Mouse (Mus musculus) stomach, embryonic 16.5 days (tissue): ENCODE data around the gene Meaf6. TPM values are rescaled to one million over a fixed set of nuclear protein-coding genes. Genes with fewer than 3 reads are reported as not detected.
A peak's percentile ranks its signal among the peaks of the same experiment; 100 is the strongest.

ENCODE experiments used
- ATAC-seq: fragments of 200-750 bp; cut with Nextera tagmentation; 2 replicates; pipeline ENCODE4 v1.8.0; 2017; ENCODE audit warnings: moderate number of reproducible peaks, moderate TSS enrichment; ENCODE audit not compliant: insufficient read depth, low FRiP score
- H3K27ac ChIP-seq: fragments of 300-500 bp; sonication (generic); 2 replicates; pipeline ENCODE4 v1.5.1; 2014; ENCODE audit warnings: low read length
- H3K27me3 ChIP-seq: fragments of 300-500 bp; sonication (generic); 2 replicates; pipeline ENCODE4 v1.6.1; 2014; ENCODE audit warnings: low read length, control low read depth, mixed read lengths; ENCODE audit not compliant: control insufficient read depth, insufficient read depth
- H3K36me3 ChIP-seq: fragments of 300-500 bp; sonication (generic); 2 replicates; pipeline ENCODE4 v1.6.1; 2014; ENCODE audit warnings: low read length; ENCODE audit not compliant: control insufficient read depth, insufficient read depth
- H3K4me1 ChIP-seq: fragments of 300-500 bp; sonication (generic); 2 replicates; pipeline ENCODE4 v1.6.1; 2014; ENCODE audit warnings: low read length, control low read depth, mixed read lengths; ENCODE audit not compliant: control insufficient read depth, insufficient read depth
- H3K4me2 ChIP-seq: fragments of 300-500 bp; sonication (generic); 2 replicates; pipeline ENCODE4 v1.6.1; 2014; ENCODE audit warnings: low read depth, low read length, mixed read lengths
- H3K4me3 ChIP-seq: fragments of 300-500 bp; sonication (generic); replicated peaks from 2 replicates; pipeline ENCODE4 v1.5.1; 2014; ENCODE audit warnings: mild to moderate bottlenecking, low read length
- H3K9ac ChIP-seq: fragments of 300-500 bp; sonication (generic); 2 replicates; pipeline ENCODE4 v1.6.1; 2014; ENCODE audit warnings: low read length
- H3K9me3 ChIP-seq: fragments of 300-500 bp; sonication (generic); replicated peaks from 2 replicates; pipeline ENCODE4 v1.6.1; 2016; ENCODE audit warnings: low read length, control low read depth; ENCODE audit not compliant: control insufficient read depth
- WGBS: fragments of 180-500 bp; shearing (Covaris S2); extraction: QIAGEN DNeasy Blood & Tissue Kit; methylation state at CpG from one replicate; pipeline ENCODE4 v1.1.7; 2014; 5-methylcytosine and 5-hydroxymethylcytosine counted together
- polyA plus RNA-seq: library from polyadenylated mRNA; unstranded; fragments of >200 nt; fragmentation: Nextera tagmentation; extraction: Ambion mirVana; gene quantifications from 2 replicates; pipeline ENCODE4 v1.2.1, GENCODE M21; 2015

The Meaf6 gene
- polyA plus RNA-seq, 1 experiment from 2014 or later: 45.0 TPM

DNA sequence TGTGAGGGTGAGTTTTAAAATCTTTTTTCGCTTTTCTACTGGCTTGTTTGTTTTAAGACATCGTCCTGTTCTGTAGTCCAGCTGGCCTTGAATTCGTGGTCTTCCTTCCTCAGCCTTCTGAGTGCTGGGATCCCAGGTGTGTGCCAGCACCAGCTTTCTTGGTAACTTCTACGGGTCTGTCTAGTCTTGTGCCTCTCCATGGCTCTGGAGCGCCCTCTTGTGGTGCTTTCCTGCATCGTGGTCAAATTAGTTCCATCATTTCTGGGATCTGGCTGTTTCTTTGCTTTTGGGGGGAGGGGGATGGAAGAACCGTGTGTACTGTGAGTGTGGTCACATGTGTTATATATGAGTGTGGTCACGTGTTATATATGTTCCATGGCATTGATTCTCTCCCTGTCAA, 14.5 kb downstream of the Meaf6 start:
- peak; percentile 58; the same call in 1 of the 2 replicates for ATAC-seq
- Histone ChIP-seq H3K27me3 (no peaks in the 10 kb centered on the region), H3K9ac (no peak overlapping the region), H3K4me3 (no peak overlapping the region), H3K27ac (no peak overlapping the region), H3K9me3 (no peaks in the 10 kb centered on the region), H3K4me1 (no peaks in the 10 kb centered on the region), H3K4me2 (no peak overlapping the region), H3K36me3 (no peaks in the 10 kb centered on the region)
- WGBS: 5% methylated on average over 8 of the region's 8 CpGs

DNA sequence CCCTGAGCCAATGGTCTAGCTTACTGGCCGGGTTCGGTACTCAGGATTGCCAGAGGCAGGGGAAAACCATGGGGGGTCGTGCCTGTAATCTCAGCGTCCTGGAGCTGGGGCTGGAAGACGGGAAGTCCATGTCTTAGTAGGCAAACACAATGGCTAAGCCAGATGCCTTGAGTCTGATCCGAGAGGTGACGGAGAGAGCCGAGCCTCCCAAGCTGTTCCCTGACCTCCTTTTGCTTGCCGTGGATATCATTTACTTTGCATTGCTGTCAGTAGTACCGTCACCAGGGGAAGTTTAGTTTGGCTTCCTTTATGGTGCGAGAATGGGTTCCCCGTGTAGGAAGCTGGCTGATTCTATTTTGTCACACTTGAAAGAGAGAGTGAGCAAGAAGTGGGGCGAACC, 16.4 kb downstream of the Meaf6 start:
- no peak overlapping the region for H3K9ac ChIP-seq
- H3K9me3 ChIP-seq: no peaks in the 10 kb centered on the region
- no peaks in the 10 kb centered on the region for H3K27me3 ChIP-seq
- no peak overlapping the region for H3K4me3 ChIP-seq
- no peaks in the 10 kb centered on the region for H3K4me1 ChIP-seq
- WGBS: 77% methylated on average over 13 of the region's 13 CpGs
- H3K4me2 ChIP-seq: no peak overlapping the region
- H3K27ac ChIP-seq: no peak overlapping the region
- H3K36me3 ChIP-seq: 0 out of 2 replicates have a peak, but pooled peaks cover 4% of the 10 kb centered on the region
- no peak for ATAC-seq

DNA sequence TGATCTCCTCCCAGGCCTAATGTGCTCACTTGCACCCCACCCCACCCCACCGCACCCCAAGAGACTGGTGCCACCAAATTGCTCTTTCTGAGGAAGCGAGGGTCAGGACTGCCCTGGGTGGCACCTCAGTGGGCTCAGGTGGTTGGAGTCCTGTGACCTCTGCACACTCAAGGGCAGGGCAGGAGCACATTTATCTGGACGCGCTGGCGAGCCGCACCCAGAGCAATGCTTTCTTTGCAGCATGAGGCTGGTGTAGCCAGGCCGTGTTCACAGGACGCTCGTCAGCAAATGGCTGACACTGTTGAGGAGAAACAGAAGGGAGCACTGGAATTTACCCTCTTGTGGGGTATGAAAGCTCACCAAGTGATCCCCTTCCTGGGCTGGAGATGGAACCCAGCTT, 20.4 kb downstream of the Meaf6 start:
- H3K4me3 ChIP-seq: no peak overlapping the region
- no peak overlapping the region for H3K9ac ChIP-seq
- 0 out of 2 replicates have a peak, but pooled peaks cover 4% of the 10 kb centered on the region for H3K36me3 ChIP-seq
- H3K27me3 ChIP-seq: no peaks in the 10 kb centered on the region
- ATAC-seq: no peak
- H3K27ac ChIP-seq: no peak overlapping the region
- H3K4me2 ChIP-seq: no peak overlapping the region
- WGBS: 82% methylated on average over 9 of the region's 9 CpGs
- H3K9me3 ChIP-seq: no peaks in the 10 kb centered on the region
- no peaks in the 10 kb centered on the region for H3K4me1 ChIP-seq

DNA sequence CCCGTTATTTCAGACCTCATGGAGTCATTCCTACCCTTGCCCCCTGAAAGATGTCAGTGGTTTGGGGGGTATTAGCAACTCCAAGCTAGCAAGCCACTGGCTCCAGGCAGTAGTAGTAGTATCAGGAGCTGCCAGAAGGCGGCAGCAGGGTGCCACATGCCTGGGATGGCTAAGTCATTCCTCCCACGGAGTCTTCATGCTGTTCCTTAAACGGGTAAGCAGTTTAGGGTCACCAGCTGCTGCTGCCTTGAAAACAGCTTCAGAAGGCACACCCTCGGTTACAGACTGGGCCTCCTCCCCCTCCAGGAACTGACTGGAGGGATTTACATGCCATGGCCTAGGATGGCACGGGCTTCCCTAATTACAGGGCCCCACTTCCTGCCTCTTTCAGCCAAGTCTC, 29.7 kb downstream of the Meaf6 start:
- Histone ChIP-seq H3K27me3 (no peaks in the 10 kb centered on the region), H3K27ac (peak overlapping the region; percentile 58; the same call in 1 of the 2 replicates), H3K36me3 (no peaks in the 10 kb centered on the region; the same call in 1 of the 2 replicates), H3K4me2 (no peak overlapping the region), H3K4me3 (no peak overlapping the region), H3K9ac (peak overlapping the region; percentile 43), H3K4me1 (peaks cover 29% of the 10 kb centered on the region), H3K9me3 (no peaks in the 10 kb centered on the region)
- WGBS: 8% methylated on average over 6 of the region's 6 CpGs
- ATAC-seq: peak; percentile 46; the same call in 1 of the 2 replicates

DNA sequence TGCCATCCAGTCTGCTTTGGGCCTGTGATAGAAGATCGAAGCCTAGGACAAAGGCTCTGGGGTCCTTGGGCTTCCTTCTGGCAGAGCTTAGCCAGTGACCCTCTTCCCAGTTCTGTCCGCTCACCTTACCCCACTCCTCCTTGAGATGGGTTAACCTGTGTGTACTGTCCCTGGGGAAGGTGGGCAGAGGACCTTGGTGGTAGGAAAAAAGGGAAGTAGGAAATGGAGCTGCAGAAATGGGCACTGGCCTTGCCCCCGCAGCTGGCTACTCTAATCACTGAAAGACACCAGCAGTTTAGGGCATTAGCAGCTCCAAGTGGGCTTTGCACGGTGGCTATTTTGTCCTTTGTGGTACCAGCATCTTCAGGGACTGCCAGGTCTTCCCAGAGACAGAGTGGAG, 30.1 kb downstream of the Meaf6 start:
- ATAC-seq: no peak
- H3K27ac ChIP-seq: peak overlapping the region; percentile 58
- peak overlapping the region; percentile 43 for H3K9ac ChIP-seq
- H3K4me2 ChIP-seq: no peak overlapping the region; the same call in 1 of the 2 replicates
- H3K9me3 ChIP-seq: no peaks in the 10 kb centered on the region
- H3K4me1 ChIP-seq: peaks cover 29% of the 10 kb centered on the region
- H3K36me3 ChIP-seq: no peaks in the 10 kb centered on the region; the same call in 1 of the 2 replicates
- no peaks in the 10 kb centered on the region for H3K27me3 ChIP-seq
- H3K4me3 ChIP-seq: no peak overlapping the region
- 73% methylated on average over 4 of the region's 4 CpGs for WGBS

DNA sequence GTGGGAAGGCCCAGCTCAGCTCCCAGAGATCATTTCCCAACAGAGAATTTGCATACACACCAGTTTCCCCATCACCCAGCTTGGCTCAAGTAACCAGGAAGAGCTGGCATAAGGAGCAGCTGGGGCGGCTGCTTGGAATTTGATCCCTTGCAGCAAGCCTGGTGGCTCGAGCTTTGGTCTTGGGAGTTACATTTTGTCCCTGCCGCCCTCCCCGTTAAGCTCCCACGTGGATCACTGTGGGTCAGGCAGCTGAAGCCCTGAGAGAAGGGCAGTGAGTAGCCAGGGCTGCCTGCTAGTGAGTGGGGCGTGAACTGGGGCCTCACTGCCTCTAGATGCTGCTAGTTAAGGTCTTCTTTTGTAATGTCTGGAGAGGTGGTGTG, 30.8 kb downstream of the Meaf6 start:
- ATAC-seq: no peak
- no peaks in the 10 kb centered on the region for H3K9me3 ChIP-seq
- 0 out of 2 replicates have a peak overlapping the region, but pooled peaks have one; percentile 8 for H3K9ac ChIP-seq
- peaks cover 29% of the 10 kb centered on the region for H3K4me1 ChIP-seq
- peak overlapping the region; percentile 58; the same call in 1 of the 2 replicates for H3K27ac ChIP-seq
- no peak overlapping the region for H3K4me3 ChIP-seq
- WGBS: 35% methylated on average over 6 of the region's 6 CpGs
- no peaks in the 10 kb centered on the region; the same call in 1 of the 2 replicates for H3K36me3 ChIP-seq
- H3K27me3 ChIP-seq: no peaks in the 10 kb centered on the region
- H3K4me2 ChIP-seq: no peak overlapping the region

DNA sequence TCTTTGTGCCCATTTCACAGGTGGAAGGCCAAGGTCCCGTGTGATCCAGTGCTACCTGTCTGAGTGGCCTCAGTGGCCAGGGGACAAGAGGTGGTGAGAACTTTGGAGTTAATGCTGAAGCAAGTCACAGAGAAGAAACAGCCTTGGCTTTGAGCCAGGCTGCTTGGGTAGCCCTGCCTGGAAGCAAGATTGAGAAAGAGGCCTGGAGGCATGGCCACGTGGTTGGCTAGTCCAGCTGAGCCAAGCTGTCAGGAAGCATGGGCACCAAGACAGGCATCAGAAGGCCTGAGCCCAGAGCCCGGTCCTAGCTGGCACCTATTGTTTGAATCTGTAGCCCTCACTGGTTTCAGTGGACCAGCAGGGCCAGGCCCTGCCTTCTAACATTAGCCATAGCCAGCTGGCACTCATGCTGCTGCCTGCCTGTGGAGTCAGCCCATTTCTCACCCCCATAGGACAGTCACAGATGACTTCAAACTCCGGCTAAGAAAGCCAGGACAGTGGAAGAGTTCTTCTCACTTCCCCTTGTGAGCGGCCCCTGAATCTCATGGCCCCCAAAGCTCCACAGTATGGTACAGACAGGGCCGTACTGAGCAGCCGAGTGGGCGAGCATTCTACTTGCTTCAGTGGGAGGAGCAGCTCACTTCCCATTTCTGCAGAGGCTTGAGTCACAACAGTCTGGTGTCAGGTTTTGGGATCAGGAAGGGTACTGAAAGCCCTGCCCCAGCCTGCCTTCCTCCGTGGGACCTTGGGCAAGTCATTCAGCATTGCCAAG, 31.3 kb downstream of the Meaf6 start:
- peaks cover 29% of the 10 kb centered on the region for H3K4me1 ChIP-seq
- no peak overlapping the region for H3K4me2 ChIP-seq
- no peak overlapping the region for H3K4me3 ChIP-seq
- H3K9me3 ChIP-seq: no peaks in the 10 kb centered on the region
- H3K27ac ChIP-seq: peak overlapping the region; percentile 58
- ATAC-seq: 0 out of 2 replicates have a peak, but pooled peaks have one; percentile 19
- H3K9ac ChIP-seq: 0 out of 2 replicates have a peak overlapping the region, but pooled peaks have one; percentile 8
- WGBS: 63% methylated on average over 9 of the region's 9 CpGs
- no peaks in the 10 kb centered on the region; the same call in 1 of the 2 replicates for H3K36me3 ChIP-seq
- H3K27me3 ChIP-seq: no peaks in the 10 kb centered on the region

DNA sequence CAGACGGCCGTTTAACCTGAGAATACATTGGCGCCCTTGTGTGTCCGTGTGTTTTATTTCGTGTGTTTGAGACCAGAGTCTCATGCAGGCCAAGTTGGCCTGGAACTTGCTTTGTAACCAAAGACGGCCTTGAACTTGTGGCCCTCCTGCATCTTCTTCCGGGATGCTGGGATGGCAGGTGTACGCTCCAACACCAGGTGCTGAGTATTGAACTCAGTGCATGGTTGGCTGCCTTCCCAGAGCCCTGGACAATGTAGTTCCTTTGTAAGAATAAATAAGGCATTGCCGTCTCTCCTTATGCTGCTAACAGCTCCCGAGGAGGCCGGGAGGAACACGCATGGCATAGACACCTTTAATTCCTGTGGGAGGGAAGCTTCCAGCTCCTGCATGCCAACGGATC, 32.0 kb downstream of the Meaf6 start:
- no peak overlapping the region for H3K9ac ChIP-seq
- no peak overlapping the region for H3K4me3 ChIP-seq
- no peaks in the 10 kb centered on the region for H3K9me3 ChIP-seq
- peak overlapping the region; percentile 53 for H3K27ac ChIP-seq
- no peaks in the 10 kb centered on the region for H3K27me3 ChIP-seq
- peaks cover 32% of the 10 kb centered on the region for H3K4me1 ChIP-seq
- no peaks in the 10 kb centered on the region for H3K36me3 ChIP-seq
- ATAC-seq: no peak
- 59% methylated on average over 13 of the region's 13 CpGs for WGBS
- no peak overlapping the region for H3K4me2 ChIP-seq

DNA sequence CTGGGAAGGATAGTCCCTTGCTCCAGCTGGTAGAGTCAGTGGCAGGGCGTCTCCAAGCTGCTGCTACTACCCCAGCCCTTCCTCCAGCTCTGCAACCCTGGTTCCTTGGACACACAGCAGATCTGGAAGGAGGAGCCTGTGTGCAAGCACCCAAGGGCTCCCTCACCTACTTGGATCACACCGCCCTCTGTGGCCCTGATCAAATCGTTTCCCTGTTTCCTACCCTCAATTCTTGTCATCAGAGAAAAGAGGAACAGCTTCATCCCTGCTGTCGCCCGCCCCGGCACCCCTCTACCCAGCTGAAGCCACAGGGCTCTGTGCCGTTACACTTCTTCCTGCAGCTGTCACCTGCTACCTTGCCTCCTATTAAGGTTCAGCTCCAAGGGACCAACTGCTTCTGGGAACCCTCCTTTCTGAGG, 33.0 kb downstream of the Meaf6 start:
- peak overlapping the region; percentile 53; the same call in 1 of the 2 replicates for H3K27ac ChIP-seq
- H3K4me2 ChIP-seq: no peak overlapping the region
- no peak overlapping the region for H3K4me3 ChIP-seq
- no peak for ATAC-seq
- no peaks in the 10 kb centered on the region for H3K27me3 ChIP-seq
- no peaks in the 10 kb centered on the region for H3K9me3 ChIP-seq
- no peaks in the 10 kb centered on the region for H3K36me3 ChIP-seq
- WGBS: 74% methylated on average over 7 of the region's 7 CpGs
- peaks cover 41% of the 10 kb centered on the region for H3K4me1 ChIP-seq
- no peak overlapping the region for H3K9ac ChIP-seq
